Comparison of ENCODE assay signal across 21 mouse cellular contexts in the genomic region with DNA sequence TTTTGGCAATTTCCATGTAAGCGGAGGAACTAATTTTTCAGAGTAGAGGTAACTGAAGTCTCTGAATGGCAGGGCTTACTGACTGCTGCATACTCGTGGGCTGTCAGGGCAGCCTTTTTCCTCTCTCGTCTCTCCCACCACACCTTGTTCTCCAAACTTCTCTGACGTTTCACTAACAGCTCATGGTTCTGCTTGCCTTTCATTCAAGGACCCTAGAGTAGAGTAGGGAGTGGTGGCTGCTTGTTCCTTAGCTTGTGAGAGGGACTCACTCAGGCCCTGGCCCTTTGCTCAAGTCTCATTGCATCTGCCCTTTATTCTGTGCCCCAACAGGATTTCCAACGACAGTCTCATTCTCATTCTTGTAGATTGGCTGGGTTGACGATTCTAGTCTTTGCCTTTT.
"Had no signal": no experiment of that assay in that cellular context is flagged by ENCODE, and none has a peak within 500 bp of the region (broad histone marks: within the 10 kb centered on the region; RNA-seq: fewer than 3 reads in every experiment).

No protein-coding gene starts in this region.

- H3K9ac ChIP-seq: liver, embryonic 13.5 days; liver, embryonic 15.5 days; liver, postnatal 0 days; lung, embryonic 14.5 days; midbrain, embryonic 12.5 days; neural tube, embryonic 13.5 days; neural tube, embryonic 15.5 days had no signal

- DNase-seq: liver; liver, embryonic 13.5 days; liver, postnatal 0 days; midbrain, embryonic 14.5 days; retina, postnatal 1 day; right cerebral cortex, adult 18-20 months; right cerebral cortex, postnatal 25 days; right cerebral cortex, postnatal 4 days; spleen, adult 18-20 months; thymus, adult 18-20 months; thymus, postnatal 14 days; thymus, postnatal 36 days had no signal

- H3K9me3 ChIP-seq: liver, embryonic 13.5 days; liver, embryonic 15.5 days had no signal

- H3K4me2 ChIP-seq: liver, embryonic 11.5 days; liver, embryonic 13.5 days; liver, embryonic 15.5 days; lung, embryonic 14.5 days; midbrain, embryonic 12.5 days; neural tube, embryonic 13.5 days; neural tube, embryonic 15.5 days had no signal

- ATAC-seq: liver, postnatal 0 days; midbrain, embryonic 16.5 days had no signal

- H3K27ac ChIP-seq: liver, embryonic 13.5 days; liver, embryonic 15.5 days; midbrain, embryonic 10.5 days; midbrain, embryonic 12.5 days; neural tube, embryonic 13.5 days; neural tube, embryonic 15.5 days had no signal

- H3K27me3 ChIP-seq: liver, embryonic 13.5 days; liver, embryonic 15.5 days; midbrain, embryonic 12.5 days; neural tube, embryonic 13.5 days; neural tube, embryonic 15.5 days had no signal

- H3K4me1 ChIP-seq: liver, embryonic 13.5 days; liver, embryonic 15.5 days; midbrain, embryonic 10.5 days; midbrain, embryonic 12.5 days; neural tube, embryonic 13.5 days; neural tube, embryonic 15.5 days had no signal

- H3K4me3 ChIP-seq: liver, embryonic 13.5 days; liver, embryonic 15.5 days; midbrain, embryonic 10.5 days; midbrain, embryonic 12.5 days; myocyte; neural tube, embryonic 13.5 days; neural tube, embryonic 15.5 days had no signal

- H3K36me3 ChIP-seq: liver, embryonic 13.5 days; liver, embryonic 15.5 days; midbrain, embryonic 10.5 days; midbrain, embryonic 12.5 days; neural tube, embryonic 15.5 days had no signal
